Mouse (Mus musculus) lung, adult 2 months (tissue): ENCODE data around the gene Lrsam1. TPM values are rescaled to one million over a fixed set of nuclear protein-coding genes. Genes with fewer than 3 reads are reported as not detected.

Experiments
- DNase-seq: peaks from one replicate; pipeline ENCODE4 v3.0.0; 2022
- H3K4me1 ChIP-seq: fragments of 200-500 bp; 2 replicates; pipeline ENCODE4 v1.6.1; 2011; ENCODE audit warnings: low read length; ENCODE audit not compliant: control insufficient read depth, insufficient read depth
- H3K4me3 ChIP-seq: fragments of 200-500 bp; replicated peaks from 2 replicates; pipeline ENCODE3; 2011; ENCODE audit warnings: low read depth, mild to moderate bottlenecking, control low read depth, low read length; ENCODE audit errors: extremely low read depth
- CTCF ChIP-seq: fragments of 200-500 bp; IDR thresholded peaks from 2 replicates; pipeline ENCODE4 v1.5.1; 2011; ENCODE audit warnings: mild to moderate bottlenecking, low read length, control low read depth; ENCODE audit not compliant: insufficient read depth
- POLR2A ChIP-seq: fragments of 200-500 bp; IDR thresholded peaks from 2 replicates; pipeline ENCODE4 v1.6.1; 2011; ENCODE audit warnings: low read depth, mild to moderate bottlenecking, control low read depth, low read length, borderline replicate concordance; ENCODE audit errors: extremely low read depth
- WGBS: fragments of 180-500 bp; shearing (Covaris S2); methylation state at CpG from one replicate; pipeline ENCODE4 v1.1.7; 2018; 5-methylcytosine and 5-hydroxymethylcytosine counted together
- polyA plus RNA-seq: library from polyadenylated mRNA; depleted of rRNA; stranded (reverse); fragments of >200 nt; gene quantifications from 2 replicates; pipeline ENCODE4 v1.2.3, GENCODE M21; 2012

Lrsam1 gene
- polyA plus RNA-seq, 1 experiment = 18.4 TPM

DNA sequence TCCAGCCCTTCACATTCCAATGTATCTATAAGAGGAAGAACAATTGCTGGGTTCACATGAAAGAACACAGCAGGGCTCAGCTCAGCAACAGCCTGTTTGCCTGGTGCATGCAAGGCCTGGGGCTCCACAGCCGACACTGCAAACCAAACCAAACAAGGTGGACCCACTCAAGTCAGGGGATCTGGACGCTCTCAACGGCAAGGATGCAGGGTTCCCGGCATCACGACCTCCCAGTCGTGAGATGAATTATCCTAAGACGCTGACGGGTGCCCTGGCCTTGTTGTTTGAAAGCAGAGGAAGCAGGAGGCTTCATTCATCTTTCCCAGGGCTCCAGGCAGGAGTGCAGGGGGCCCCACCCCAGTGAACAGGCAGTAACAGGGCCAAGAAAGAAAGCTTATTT is 24.4 kb upstream of the Lrsam1 start:
- Histone ChIP-seq H3K4me1 (peaks cover 5% of the 10 kb centered on the region; the same call in 1 of the 2 replicates), H3K4me3 (no peak overlapping the region)
- 46% methylated on average over 8 of the region's 8 CpGs for WGBS
- no peak for DNase-seq
- TF ChIP-seq CTCF (no peak), POLR2A (no peak)

GRCm38 (mm10) chr2:32983617-32984016 is 22.2 kb upstream of the Lrsam1 start:
- 42% methylated on average over 6 of the region's 6 CpGs for WGBS
- no peak overlapping the region for H3K4me3 ChIP-seq
- H3K4me1 ChIP-seq = peaks cover 5% of the 10 kb centered on the region; the same call in 1 of the 2 replicates
- DNase-seq = no peak
- TF ChIP-seq POLR2A (no peak), CTCF (no peak)

DNA sequence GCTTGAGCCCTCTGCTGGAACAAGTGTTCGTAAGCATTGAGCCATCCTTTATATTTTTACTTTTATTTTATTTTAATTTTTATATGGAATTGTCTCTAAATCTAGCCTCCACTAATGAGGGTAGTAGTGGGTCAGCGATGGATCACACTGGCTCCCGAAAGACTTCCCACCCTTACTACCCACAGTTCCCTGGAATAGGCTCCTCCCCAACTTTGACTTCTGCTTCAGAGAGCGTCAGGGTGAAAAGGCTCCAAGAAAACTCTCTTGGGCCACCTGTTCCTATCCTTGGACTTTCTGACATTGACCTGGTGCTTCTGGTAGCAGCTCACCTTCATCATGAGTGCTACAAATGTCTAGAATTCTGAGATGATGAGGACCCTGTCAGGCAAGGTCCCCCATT is 21.3 kb upstream of the Lrsam1 start:
- Histone ChIP-seq H3K4me1 (peaks cover 5% of the 10 kb centered on the region; the same call in 1 of the 2 replicates), H3K4me3 (peak overlapping the region; percentile 87)
- WGBS = 3% methylated on average over 4 of the region's 4 CpGs
- no peak for DNase-seq
- TF ChIP-seq POLR2A (peak; percentile 34; the same call in 1 of the 2 replicates), CTCF (no peak)

DNA sequence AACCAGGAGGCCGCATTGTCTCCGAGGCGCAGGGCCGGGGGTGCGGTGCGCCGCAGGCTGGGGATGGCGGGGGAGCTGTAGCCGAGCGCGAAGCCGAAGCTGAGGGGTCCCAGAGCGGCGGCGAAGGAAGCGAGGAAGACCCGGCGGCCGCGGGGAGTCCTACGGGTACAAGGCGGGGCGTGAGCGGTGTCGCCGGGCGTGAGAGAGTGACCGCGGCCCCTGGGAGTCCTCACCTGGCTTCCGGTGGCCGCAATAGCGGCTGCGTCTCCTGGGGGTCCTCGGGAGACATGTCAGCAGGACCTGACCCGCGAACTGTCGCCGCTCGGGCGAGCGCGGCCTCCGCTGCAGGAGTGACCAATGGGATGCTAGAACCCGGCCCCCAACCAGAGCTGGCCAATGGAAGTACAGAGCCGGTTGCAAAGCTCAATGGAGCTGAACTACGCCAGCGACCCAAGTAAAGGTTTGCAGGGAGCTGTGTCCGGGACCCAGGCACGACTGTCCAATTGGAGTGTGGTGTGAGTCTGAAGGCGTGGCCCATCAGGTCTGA is 20.4 kb upstream of the Lrsam1 start, which contains the start of gene Slc2a8:
Gene Slc2a8 (minus strand): TSS at position 359 of the 547 bp plus-strand sequence.
- under 1% methylated on average over 50 of the region's 50 CpGs for WGBS
- peak; percentile 82 for DNase-seq
- peaks cover 5% of the 10 kb centered on the region; the same call in 1 of the 2 replicates for H3K4me1 ChIP-seq
- TF ChIP-seq POLR2A (peak; percentile 87), CTCF (no peak)
- H3K4me3 ChIP-seq = peak within 1 kb of the TSS; percentile 87

DNA sequence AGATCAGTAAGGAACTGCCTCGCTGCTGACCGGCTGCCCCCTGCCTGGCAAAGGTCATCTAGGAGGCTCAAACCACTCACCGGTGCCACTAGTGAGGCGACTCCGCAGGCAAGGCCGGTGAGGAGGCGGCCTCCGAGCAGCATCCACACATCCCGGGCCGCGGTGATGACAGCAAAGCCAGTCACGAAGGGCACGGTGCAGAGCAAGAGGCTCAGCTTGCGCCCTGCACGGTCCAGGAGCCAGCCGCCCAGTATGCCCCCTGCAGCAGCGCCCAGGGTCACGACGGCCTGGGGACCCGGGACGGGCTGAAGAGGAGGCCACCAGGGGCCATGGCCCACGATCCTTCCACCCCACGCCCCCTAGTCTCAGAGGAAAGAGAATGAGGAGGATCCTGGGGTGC is 19.9 kb upstream of the Lrsam1 start:
- 2% methylated on average over 23 of the region's 23 CpGs for WGBS
- H3K4me1 ChIP-seq = peaks cover 5% of the 10 kb centered on the region; the same call in 1 of the 2 replicates

GRCm38 (mm10) chr2:32979675-32980074 is 18.3 kb upstream of the Lrsam1 start:
- no peak overlapping the region for H3K4me3 ChIP-seq
- peaks cover 5% of the 10 kb centered on the region; the same call in 1 of the 2 replicates for H3K4me1 ChIP-seq
- TF ChIP-seq POLR2A (no peak), CTCF (no peak)
- WGBS = 83% methylated on average over 7 of the region's 7 CpGs
- DNase-seq = no peak

More for the DNA sequence above, 19.9 kb upstream of the Lrsam1 start:
- no peak for TF ChIP-seq POLR2A
- no peak for TF ChIP-seq CTCF
- DNase-seq = peak; percentile 24
- H3K4me3 ChIP-seq = peak overlapping the region; percentile 87

- WGBS = 79% methylated on average over 3 of the region's 3 CpGs
- DNase-seq = no peak
- H3K4me1 ChIP-seq = peaks cover 5% of the 10 kb centered on the region; the same call in 1 of the 2 replicates
- TF ChIP-seq CTCF (no peak), POLR2A (no peak)
- no peak overlapping the region for H3K4me3 ChIP-seq
These were observed 17.3 kb upstream of the Lrsam1 start for GRCm38 (mm10) chr2:32978675-32979074.

DNA sequence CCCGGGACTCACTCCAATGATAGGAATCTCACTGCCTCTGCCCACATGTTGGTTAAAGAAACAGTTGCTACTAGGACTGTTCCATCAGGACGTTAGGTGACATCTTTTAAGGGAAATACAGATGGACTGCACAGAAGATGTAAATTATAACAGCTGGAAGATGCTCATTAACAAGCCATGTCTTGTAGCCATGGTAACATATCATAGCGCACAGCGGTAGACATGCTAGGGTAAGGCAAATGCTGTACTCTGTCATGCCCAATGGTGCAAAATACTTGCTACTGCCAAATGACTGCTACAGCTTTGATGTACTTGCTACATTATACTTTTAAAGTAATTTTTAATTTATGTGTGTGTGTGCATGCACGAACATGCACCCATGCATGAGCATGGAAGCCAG is 15.7 kb upstream of the Lrsam1 start:
- TF ChIP-seq POLR2A (no peak), CTCF (no peak)
- DNase-seq = no peak
- no peak overlapping the region for H3K4me3 ChIP-seq
- 79% methylated on average over 5 of the region's 5 CpGs for WGBS
- H3K4me1 ChIP-seq = peaks cover 5% of the 10 kb centered on the region; the same call in 1 of the 2 replicates

DNA sequence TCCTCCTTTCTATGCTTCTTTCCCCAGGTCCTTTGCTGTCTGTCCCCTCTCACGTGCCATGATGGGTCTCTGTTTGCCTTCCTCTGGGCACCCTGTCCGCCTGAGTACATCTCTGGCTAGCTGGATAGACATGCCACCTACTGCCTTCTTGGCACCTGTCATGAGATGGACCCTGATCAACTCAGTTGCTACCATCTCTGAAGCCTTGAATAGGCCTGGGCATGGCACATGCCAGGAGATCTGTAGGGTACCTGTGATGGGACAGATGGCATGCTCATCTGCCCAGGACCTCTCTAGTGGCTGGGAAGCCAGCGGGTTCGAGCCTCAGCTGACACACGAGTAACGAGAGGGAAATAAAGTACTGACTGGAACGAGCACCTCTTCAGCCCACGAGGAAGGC is 12.8 kb upstream of the Lrsam1 start:
- Histone ChIP-seq H3K4me3 (no peak overlapping the region), H3K4me1 (no peaks in the 10 kb centered on the region)
- DNase-seq = no peak
- WGBS = 89% methylated on average over 8 of the region's 8 CpGs
- TF ChIP-seq CTCF (no peak), POLR2A (no peak)

DNA sequence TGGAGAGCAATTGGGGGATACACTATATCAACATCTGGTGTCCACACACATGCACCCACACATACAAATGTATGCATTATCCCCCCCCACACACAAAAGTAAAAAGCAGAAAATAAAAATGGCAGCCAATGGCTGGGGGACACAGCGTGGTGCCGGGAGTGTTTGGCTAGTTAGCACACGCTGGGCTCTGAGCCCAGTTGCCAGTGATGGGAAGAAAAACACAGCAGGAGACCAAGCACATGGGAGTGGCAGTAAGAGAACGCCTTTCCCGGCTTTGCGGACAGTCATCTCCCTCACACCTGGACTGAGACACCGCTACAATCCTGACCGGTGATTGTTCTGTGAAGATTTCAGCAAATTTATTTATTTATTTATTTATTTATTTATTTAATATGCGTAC is 9.8 kb upstream of the Lrsam1 start:
- no peak for TF ChIP-seq POLR2A
- no peak for TF ChIP-seq CTCF
- Histone ChIP-seq H3K4me3 (no peak overlapping the region), H3K4me1 (peaks cover 2% of the 10 kb centered on the region; the same call in 1 of the 2 replicates)
- 62% methylated on average over 9 of the region's 9 CpGs for WGBS
- DNase-seq = no peak
